Mouse (Mus musculus) lung, adult 2 months (tissue): Measurements from ENCODE around the gene Elmo1.

ENCODE experiments used
- CTCF ChIP-seq: fragments of 200-500 bp; IDR thresholded peaks from 2 replicates; pipeline ENCODE4 v1.5.1; 2011; ENCODE audit warnings: mild to moderate bottlenecking, low read length, control low read depth; ENCODE audit not compliant: insufficient read depth
- POLR2A ChIP-seq: fragments of 200-500 bp; IDR thresholded peaks from 2 replicates; pipeline ENCODE4 v1.6.1; 2011; ENCODE audit warnings: low read depth, mild to moderate bottlenecking, control low read depth, low read length, borderline replicate concordance; ENCODE audit errors: extremely low read depth

DNA sequence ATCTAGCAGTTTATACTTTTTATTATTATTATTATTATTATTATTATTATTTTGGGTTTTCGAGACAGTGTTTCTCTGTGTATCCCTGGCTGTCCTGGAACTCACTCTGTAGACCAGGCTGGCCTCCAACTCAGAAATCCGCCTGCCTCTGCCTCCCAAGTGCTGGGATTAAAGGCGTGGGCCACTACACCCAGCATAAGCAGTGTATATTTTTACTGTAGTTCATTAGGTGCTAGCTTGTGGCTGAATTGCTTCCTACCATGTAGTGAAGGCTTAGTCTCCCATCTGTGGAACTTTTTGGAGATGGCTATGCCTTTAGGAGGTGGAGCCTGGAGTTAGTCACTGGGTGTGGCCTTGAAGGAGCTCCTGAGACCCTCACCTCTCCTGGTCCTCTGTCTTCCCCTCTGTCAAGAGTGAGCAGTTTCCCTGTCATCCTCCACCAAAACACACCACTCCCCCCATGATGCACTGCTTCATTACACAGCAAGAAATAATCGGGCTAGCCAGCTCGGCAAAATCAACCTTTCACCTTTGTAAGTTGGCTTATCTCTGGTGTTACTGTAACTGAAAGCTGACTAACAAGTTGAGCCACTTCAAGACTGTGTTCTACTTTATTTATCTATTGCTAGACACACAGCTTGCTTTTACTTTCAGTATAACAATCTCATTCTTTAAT lies 41.1 kb downstream of the Elmo1 start:
- TF ChIP-seq CTCF (no peak), POLR2A (no peak)
